Mouse (Mus musculus) bone marrow macrophage, adult 2 months (primary cell): Measurements from ENCODE around the gene Ush2a.

ENCODE experiments used
- CTCF ChIP-seq: IDR thresholded peaks from 2 replicates; pipeline ENCODE4 v1.5.1; 2012; ENCODE audit warnings: low read depth, mild to moderate bottlenecking, low read length, moderate library complexity
- POLR2A ChIP-seq: IDR thresholded peaks from 2 replicates; pipeline ENCODE4 v1.6.1; 2012; ENCODE audit warnings: mild to moderate bottlenecking, low read depth, low read length, borderline replicate concordance

DNA sequence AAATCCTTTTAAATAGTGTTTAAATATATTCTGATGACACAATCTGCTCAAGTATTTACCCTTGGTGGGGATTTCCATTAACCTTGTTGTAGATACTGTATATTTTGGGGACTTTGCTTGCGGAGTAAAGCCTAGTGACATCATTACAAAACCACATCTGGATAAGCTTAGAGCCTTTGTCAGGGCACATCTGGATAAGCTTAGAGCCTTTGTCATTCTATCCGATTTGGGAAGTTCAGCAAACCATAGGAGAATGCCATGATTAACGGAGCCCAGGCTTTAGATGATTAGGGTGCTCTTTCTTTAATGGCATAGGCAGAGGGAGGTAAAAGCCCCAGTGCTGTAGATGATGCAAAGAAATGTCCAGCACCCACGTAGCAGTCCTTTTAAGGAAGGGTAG is 333.4 kb downstream of the Ush2a start:
- TF ChIP-seq CTCF = no peak
- no peak for TF ChIP-seq POLR2A
